Mouse (Mus musculus): ENCODE measurements around the gene Tut4.

The Tut4 gene

GRCm38 (mm10) chr4:108459231-108460155 is at the start of gene Tut4:
Gene Tut4 (plus strand): TSS chr4:108459426.
- peak; percentile 94 for DNase-seq (ENCODE audit: low read depth, low spot score)

GRCm38 (mm10) chr4:108424587-108424986 is 34.6 kb upstream of the Tut4 start:
- no peak for DNase-seq (ENCODE audit: low read depth, low spot score)

GRCm38 (mm10) chr4:108427719-108428340 is 31.4 kb upstream of the Tut4 start:
- DNase-seq (ENCODE audit: low read depth, low spot score) = no peak

- DNase-seq (ENCODE audit: low read depth, low spot score) = no peak
Observed at GRCm38 (mm10) chr4:108428341-108428721, 30.9 kb upstream of the Tut4 start.

GRCm38 (mm10) chr4:108430656-108431560 is 28.3 kb upstream of the Tut4 start:
- DNase-seq (ENCODE audit: low read depth, low spot score) = peak; percentile 81

- DNase-seq (ENCODE audit: low read depth, low spot score) = no peak
Observed at GRCm38 (mm10) chr4:108431561-108431936, 27.7 kb upstream of the Tut4 start.

GRCm38 (mm10) chr4:108433341-108433740 is 25.9 kb upstream of the Tut4 start:
- peak; percentile 32 for DNase-seq (ENCODE audit: low read depth, low spot score)

GRCm38 (mm10) chr4:108434221-108434620 is 25.0 kb upstream of the Tut4 start:
- DNase-seq (ENCODE audit: low read depth, low spot score) = no peak

- DNase-seq (ENCODE audit: low read depth, low spot score) = no peak
Observed at GRCm38 (mm10) chr4:108434781-108435180, 24.4 kb upstream of the Tut4 start.

GRCm38 (mm10) chr4:108435646-108436045 is 23.6 kb upstream of the Tut4 start:
- DNase-seq (ENCODE audit: low read depth, low spot score) = no peak

GRCm38 (mm10) chr4:108436225-108436624 is 23.0 kb upstream of the Tut4 start:
- DNase-seq (ENCODE audit: low read depth, low spot score) = no peak

GRCm38 (mm10) chr4:108438082-108438840 is 21.0 kb upstream of the Tut4 start:
- no peak for DNase-seq (ENCODE audit: low read depth, low spot score)

GRCm38 (mm10) chr4:108448091-108448490 is 11.1 kb upstream of the Tut4 start:
- no peak for DNase-seq (ENCODE audit: low read depth, low spot score)

- DNase-seq (ENCODE audit: low read depth, low spot score) = no peak
Observed at GRCm38 (mm10) chr4:108456028-108456427, 3.2 kb upstream of the Tut4 start.

GRCm38 (mm10) chr4:108458201-108458741 is 955 bp upstream of the Tut4 start:
- DNase-seq (ENCODE audit: low read depth, low spot score) = no peak

GRCm38 (mm10) chr4:108460156-108460923 is 1.1 kb downstream of the Tut4 start:
- DNase-seq (ENCODE audit: low read depth, low spot score) = peak; percentile 68

- DNase-seq (ENCODE audit: low read depth, low spot score) = no peak
Observed at GRCm38 (mm10) chr4:108461262-108461903, 2.2 kb downstream of the Tut4 start.

- no peak for DNase-seq (ENCODE audit: low read depth, low spot score)
Observed at GRCm38 (mm10) chr4:108473586-108473985, 14.4 kb downstream of the Tut4 start.

GRCm38 (mm10) chr4:108482776-108483175 is 23.6 kb downstream of the Tut4 start:
- DNase-seq (ENCODE audit: low read depth, low spot score) = no peak

- DNase-seq (ENCODE audit: low read depth, low spot score) = no peak
Observed at GRCm38 (mm10) chr4:108484230-108484629, 25.0 kb downstream of the Tut4 start.
